Mouse (Mus musculus) embryonic fibroblast, embryonic 13.5 days (primary cell): ENCODE results near the gene Herc2.

Source experiments
- CTCF ChIP-seq: IDR thresholded peaks from 2 replicates; pipeline ENCODE4 v1.5.1; 2011; ENCODE audit warnings: mild to moderate bottlenecking, control low read depth, low read length, moderate library complexity, borderline replicate concordance; ENCODE audit not compliant: insufficient read depth
- POLR2A ChIP-seq: IDR thresholded peaks from 2 replicates; pipeline ENCODE4 v1.6.1; 2011; ENCODE audit warnings: low read depth, mild to moderate bottlenecking, control low read depth, low read length, moderate library complexity

DNA sequence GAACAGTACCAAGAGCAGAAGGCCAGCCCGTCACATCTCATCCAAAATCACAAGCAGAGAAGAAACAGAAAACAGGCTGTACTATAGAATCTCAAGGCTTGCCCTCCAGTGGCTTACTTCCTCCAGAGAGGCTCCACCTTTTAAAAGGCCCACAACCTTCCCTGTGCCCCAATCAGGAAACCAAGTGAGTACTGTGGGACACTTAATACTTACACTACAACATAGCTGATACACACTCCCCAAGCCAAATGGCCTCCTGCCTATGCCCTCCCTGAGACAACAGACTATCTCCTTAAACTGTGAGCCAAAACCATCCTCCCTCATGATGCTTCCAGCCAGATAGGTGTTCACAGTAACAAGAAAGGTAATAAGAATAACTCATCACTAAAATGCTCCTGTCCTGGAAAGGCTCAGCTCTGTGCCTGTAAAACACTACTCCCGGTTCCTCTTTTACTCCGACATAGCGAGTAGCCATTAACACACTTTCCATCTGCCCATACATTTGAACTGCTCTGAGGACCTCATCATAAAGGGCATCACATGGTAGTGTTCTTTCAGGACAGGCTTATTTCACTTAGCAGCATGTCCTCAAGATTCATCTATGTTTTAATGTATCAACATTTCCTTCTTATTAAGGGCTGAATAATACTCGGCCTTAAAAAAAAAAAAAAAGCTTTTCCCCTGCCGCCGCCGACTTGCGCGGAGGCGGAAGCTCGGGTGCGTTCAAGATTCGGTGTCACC is 36.6 kb upstream of the Herc2 start:
- TF ChIP-seq CTCF (no peak), POLR2A (no peak)
